Mouse (Mus musculus) MEL (cell line): ENCODE data around the gene Per1. TPM values are rescaled to one million over a fixed set of nuclear protein-coding genes. Genes with fewer than 3 reads are reported as not detected.

Experiments used
- DNase-seq: peaks from one replicate; pipeline ENCODE4 v3.0.0; 2011; ENCODE audit warnings: low read depth, low spot score
- H3K27ac ChIP-seq: 2 replicates; pipeline ENCODE4 v1.5.1; 2012; ENCODE audit warnings: low read depth, mild to moderate bottlenecking, control low read depth, low read length, moderate library complexity; ENCODE audit not compliant: control insufficient read depth
- H3K27me3 ChIP-seq, 2 experiments: fragments of 150-350 bp in 1 of 2; sonication (generic) in 1 of 2; 2 replicates each; pipeline ENCODE4 v1.6.1; 2012; ENCODE audit warnings: low read length in 2 of 2, mild to moderate bottlenecking in 2 of 2, improper control_type of control experiment in 1 of 2, moderate library complexity in 1 of 2; ENCODE audit not compliant: insufficient read depth in 2 of 2, control insufficient read depth in 1 of 2
- H3K36me3 ChIP-seq, 2 experiments: 2 replicates each; pipeline ENCODE4 v1.6.1; 2012 to 2014; ENCODE audit warnings: low read length in 2 of 2, improper control_type of control experiment in 1 of 2, inconsistent platforms in 1 of 2, mild to moderate bottlenecking in 1 of 2; ENCODE audit not compliant: insufficient read depth in 2 of 2, control insufficient read depth in 1 of 2
- H3K4me1 ChIP-seq, 2 experiments: fragments of 150-350 bp in 1 of 2; sonication (generic) in 1 of 2; 2 replicates each; pipeline ENCODE4 v1.6.1; 2012; ENCODE audit warnings: low read length in 2 of 2, improper control_type of control experiment in 1 of 2, mild to moderate bottlenecking in 1 of 2; ENCODE audit not compliant: insufficient read depth in 2 of 2, control insufficient read depth in 1 of 2
- H3K4me3 ChIP-seq, 2 experiments: fragments of 150-350 bp in 1 of 2; sonication (generic) in 1 of 2; 2 replicates each; pipeline ENCODE4 v1.5.1; 2012; ENCODE audit warnings: low read depth in 2 of 2, low read length in 2 of 2, mild to moderate bottlenecking in 2 of 2, moderate library complexity in 2 of 2, control low read depth in 1 of 2, improper control_type of control experiment in 1 of 2; ENCODE audit not compliant: control insufficient read depth in 1 of 2, insufficient read depth in 1 of 2
- H3K79me2 ChIP-seq: 2 replicates; pipeline ENCODE4 v1.6.1; 2012; ENCODE audit warnings: mild to moderate bottlenecking, low read length, moderate library complexity; ENCODE audit not compliant: control insufficient read depth, poor library complexity, insufficient read depth
- H3K9ac ChIP-seq: 2 replicates; pipeline ENCODE4 v1.6.1; 2012; ENCODE audit warnings: low read depth, mild to moderate bottlenecking, control low read depth, low read length, moderate library complexity; ENCODE audit not compliant: control insufficient read depth, poor library complexity, severe bottlenecking
- H3K9me3 ChIP-seq: fragments of 150-350 bp; sonication (generic); replicated peaks from 2 replicates; pipeline ENCODE4 v1.6.1; 2012; ENCODE audit warnings: mild to moderate bottlenecking, low read length, improper control_type of control experiment, moderate library complexity; ENCODE audit not compliant: insufficient read depth
- BHLHE40 ChIP-seq: IDR thresholded peaks from 2 replicates; pipeline ENCODE4 v1.6.1; 2012; ENCODE audit warnings: low read depth, mild to moderate bottlenecking, inconsistent platforms, low read length, improper control_type of control experiment, borderline replicate concordance
- CHD1 ChIP-seq: IDR thresholded peaks from 2 replicates; pipeline ENCODE4 v1.6.1; 2012; ENCODE audit warnings: low read depth, mild to moderate bottlenecking, inconsistent platforms, low read length, improper control_type of control experiment
- CHD2 ChIP-seq: IDR thresholded peaks from 2 replicates; pipeline ENCODE4 v1.6.1; 2011; ENCODE audit warnings: low read length, improper control_type of control experiment
- E2F4 ChIP-seq: IDR thresholded peaks from 2 replicates; pipeline ENCODE4 v1.6.1; 2011; ENCODE audit warnings: low read depth, low read length, improper control_type of control experiment, borderline replicate concordance
- ELF1 ChIP-seq: IDR thresholded peaks from 2 replicates; pipeline ENCODE4 v1.6.1; 2014; ENCODE audit warnings: low read depth, mild to moderate bottlenecking, inconsistent platforms, low read length, improper control_type of control experiment, moderate library complexity
- ETS1 ChIP-seq: IDR thresholded peaks from 2 replicates; pipeline ENCODE4 v1.6.1; 2012; ENCODE audit warnings: low read depth, mild to moderate bottlenecking, inconsistent platforms, low read length, improper control_type of control experiment, moderate library complexity
- GABPA ChIP-seq: IDR thresholded peaks from 2 replicates; pipeline ENCODE4 v1.6.1; 2012; ENCODE audit warnings: low read depth, mild to moderate bottlenecking, inconsistent platforms, low read length, improper control_type of control experiment, moderate library complexity
- HCFC1 ChIP-seq: IDR thresholded peaks from 2 replicates; pipeline ENCODE4 v1.6.1; 2012; ENCODE audit warnings: low read depth, mild to moderate bottlenecking, inconsistent platforms, low read length, improper control_type of control experiment, moderate library complexity
- KAT2A ChIP-seq: conservative IDR thresholded peaks from 2 replicates; pipeline ENCODE4 v1.6.1; 2012; ENCODE audit warnings: low read depth, low read length, improper control_type of control experiment, inconsistent platforms
- MAFK ChIP-seq: IDR thresholded peaks from 2 replicates; pipeline ENCODE4 v1.6.1; 2011; ENCODE audit warnings: low read depth, mild to moderate bottlenecking, low read length, improper control_type of control experiment, borderline replicate concordance
- MAZ ChIP-seq: IDR thresholded peaks from 2 replicates; pipeline ENCODE4 v1.6.1; 2012; ENCODE audit warnings: low read depth, mild to moderate bottlenecking, inconsistent platforms, low read length, improper control_type of control experiment
- MEF2A ChIP-seq: IDR thresholded peaks from 2 replicates; pipeline ENCODE4 v1.6.1; 2014; ENCODE audit warnings: low read depth, mild to moderate bottlenecking, inconsistent platforms, low read length, improper control_type of control experiment; ENCODE audit not compliant: poor library complexity, insufficient replicate concordance, severe bottlenecking; ENCODE audit errors: extremely low read depth
- MXI1 ChIP-seq: IDR thresholded peaks from 2 replicates; pipeline ENCODE4 v1.6.1; 2011; ENCODE audit warnings: mild to moderate bottlenecking, low read depth, low read length, improper control_type of control experiment
- NELFE ChIP-seq: IDR thresholded peaks from 2 replicates; pipeline ENCODE4 v1.6.1; 2011; ENCODE audit warnings: low read depth, low read length, improper control_type of control experiment
- POLR2AphosphoS5 ChIP-seq: IDR thresholded peaks from 2 replicates; pipeline ENCODE4 v1.6.1; 2012; ENCODE audit warnings: low read depth, borderline replicate concordance, mild to moderate bottlenecking, inconsistent platforms, low read length, moderate library complexity, mixed read lengths
- RAD21 ChIP-seq: IDR thresholded peaks from 2 replicates; pipeline ENCODE4 v1.6.1; 2011; ENCODE audit warnings: mild to moderate bottlenecking, low read depth, low read length, improper control_type of control experiment
- TAL1 ChIP-seq: IDR thresholded peaks from 2 replicates; pipeline ENCODE4 v1.6.1; 2012; ENCODE audit warnings: mild to moderate bottlenecking, inconsistent platforms, low read length, moderate library complexity, mixed read lengths
- UBTF ChIP-seq: IDR thresholded peaks from 2 replicates; pipeline ENCODE4 v1.6.1; 2012; ENCODE audit warnings: low read depth, mild to moderate bottlenecking, inconsistent platforms, low read length, improper control_type of control experiment, moderate library complexity, borderline replicate concordance; ENCODE audit not compliant: insufficient read depth
- USF1 ChIP-seq: IDR thresholded peaks from 2 replicates; pipeline ENCODE4 v1.6.1; 2014; ENCODE audit warnings: low read depth, mild to moderate bottlenecking, inconsistent platforms, low read length, improper control_type of control experiment, moderate library complexity
- USF2 ChIP-seq, 2 experiments: IDR thresholded peaks; 2 replicates each; pipeline ENCODE4 v1.6.1; 2011 to 2012; ENCODE audit warnings: improper control_type of control experiment in 2 of 2, low read length in 2 of 2, borderline replicate concordance in 1 of 2, inconsistent platforms in 1 of 2, low read depth in 1 of 2, mild to moderate bottlenecking in 1 of 2; ENCODE audit not compliant: insufficient read depth in 1 of 2
- ZC3H11A ChIP-seq: IDR thresholded peaks from 2 replicates; pipeline ENCODE4 v1.6.1; 2012; ENCODE audit warnings: low read depth, mild to moderate bottlenecking, inconsistent platforms, low read length, improper control_type of control experiment
- ZKSCAN1 ChIP-seq: IDR thresholded peaks from 2 replicates; pipeline ENCODE4 v1.6.1; 2012; ENCODE audit warnings: low read depth, mild to moderate bottlenecking, inconsistent platforms, low read length, improper control_type of control experiment, moderate library complexity
- ZMIZ1 ChIP-seq: IDR thresholded peaks from 2 replicates; pipeline ENCODE4 v1.6.1; 2012; ENCODE audit warnings: low read depth, mild to moderate bottlenecking, inconsistent platforms, low read length, improper control_type of control experiment, moderate library complexity
- ZNF384 ChIP-seq: IDR thresholded peaks from 2 replicates; pipeline ENCODE4 v1.6.1; 2012; ENCODE audit warnings: low read depth, mild to moderate bottlenecking, inconsistent platforms, low read length, improper control_type of control experiment
- polyA plus RNA-seq, 2 experiments: library from polyadenylated mRNA; stranded (reverse) in 1 of 2; unstranded in 1 of 2; fragments of >175 nt in 1 of 2; fragments of >200 nt in 1 of 2; gene quantifications; 2 replicates each; pipeline versions ENCODE4 v1.2.1 to v1.2.4; 2012; ENCODE audit warnings: low replicate concordance in 2 of 2, low read depth in 1 of 2; ENCODE audit not compliant: insufficient read length in 2 of 2, insufficient read depth in 1 of 2, missing spikeins in 1 of 2
- total RNA-seq: library from RNA; depleted of rRNA; stranded (reverse); fragments of 300-350 nt; gene quantifications from 2 replicates; pipeline ENCODE4 v1.2.3, GENCODE M21; 2012

Per1 gene
- total and polyA plus RNA-seq, 3 experiments = 4.5 to 34.9 TPM; not detected in 1

DNA sequence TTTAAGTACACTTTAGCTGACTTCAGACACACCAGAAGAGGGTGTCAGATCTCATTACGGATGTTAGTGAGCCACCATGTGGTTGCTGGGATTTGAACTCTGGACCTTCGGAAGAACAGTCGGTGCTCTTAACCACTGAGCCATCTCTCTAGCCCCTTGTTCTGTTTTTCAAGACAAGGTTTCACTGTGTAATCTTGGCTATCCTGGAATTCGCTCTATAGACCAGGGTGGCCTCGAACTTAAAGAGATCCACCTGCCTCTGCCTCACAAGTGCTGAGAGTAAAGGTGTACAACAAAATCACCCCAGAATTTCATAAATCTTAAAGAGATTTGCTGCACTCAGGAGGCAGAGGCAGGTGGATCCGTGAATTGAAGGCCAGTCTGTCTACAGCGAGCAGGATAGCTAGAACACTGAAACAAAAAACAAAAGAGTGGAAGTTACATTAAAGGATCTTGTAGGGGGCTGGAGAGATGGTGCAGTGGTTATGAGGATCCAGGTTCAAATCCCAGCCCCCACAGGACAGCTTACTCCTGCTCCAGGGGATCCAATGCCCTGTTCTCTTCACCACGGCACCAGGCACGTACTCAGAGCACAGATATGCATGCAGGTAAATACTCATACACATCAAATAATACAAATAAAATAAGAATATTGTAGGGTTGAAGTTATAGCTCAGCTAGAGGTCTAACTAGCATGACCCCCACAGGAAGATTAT is 19.1 kb upstream of the Per1 start:
- peaks cover 3% of the 10 kb centered on the region; the same call in 1 of the 2 replicates for H3K79me2 ChIP-seq
- no peak overlapping the region for H3K9ac ChIP-seq
- H3K27ac ChIP-seq = no peak overlapping the region
- peaks cover 0 to 12% of the 10 kb centered on the region in 2 experiments; a peak in 3 of 4 replicates for H3K4me1 ChIP-seq
- H3K4me3 ChIP-seq = no peak overlapping the region
- no peaks in the 10 kb centered on the region for H3K27me3 ChIP-seq
- no peaks in the 10 kb centered on the region for H3K9me3 ChIP-seq
- H3K36me3 ChIP-seq = peaks cover 0 to 3% of the 10 kb centered on the region in 2 experiments; a peak in 1 of 4 replicates
- TF ChIP-seq E2F4 (no peak), BHLHE40 (no peak), USF2 (IDR thresholded peaks at IDR 0.05; ENCODE audit: borderline replicate concordance in 1 of 2, insufficient read depth in 1 of 2, low read depth in 1 of 2, low read length in 2 of 2) (no peak), USF1 (no peak), TAL1 (no peak), CHD2 (no peak), GABPA (no peak), MEF2A (no peak), UBTF (no peak), ZKSCAN1 (no peak), ZC3H11A (no peak), NELFE (no peak), ELF1 (no peak), MAZ (no peak), ZNF384 (no peak), MAFK (no peak), POLR2AphosphoS5 (no peak), RAD21 (no peak), CHD1 (no peak)
- DNase-seq = no peak

DNA sequence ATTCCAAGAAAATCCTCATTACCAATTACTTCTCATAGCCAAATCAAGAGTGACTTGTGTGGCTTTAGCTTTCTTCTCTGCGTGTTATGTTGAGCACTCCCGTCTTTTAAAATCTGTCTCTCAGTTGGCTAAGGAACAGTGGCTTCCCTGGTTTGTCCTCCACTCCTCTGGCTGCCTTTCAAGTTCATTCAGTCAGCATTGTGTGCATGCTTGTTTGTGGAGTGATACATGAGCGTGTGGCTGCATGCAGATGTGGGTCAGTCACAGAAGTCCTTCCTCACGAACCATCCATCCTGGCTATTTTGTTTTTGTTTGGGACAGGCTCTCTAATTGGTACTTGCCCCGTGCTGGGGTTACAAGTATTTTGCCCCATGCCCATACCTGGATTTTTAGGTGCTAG is 18.4 kb upstream of the Per1 start:
- H3K27ac ChIP-seq = no peak overlapping the region
- DNase-seq = no peak
- peaks cover 0 to 12% of the 10 kb centered on the region in 2 experiments; a peak in 3 of 4 replicates for H3K4me1 ChIP-seq
- no peaks in the 10 kb centered on the region for H3K9me3 ChIP-seq
- H3K36me3 ChIP-seq = peaks cover 0 to 3% of the 10 kb centered on the region in 2 experiments; a peak in 1 of 4 replicates
- H3K27me3 ChIP-seq = no peaks in the 10 kb centered on the region
- H3K4me3 ChIP-seq = no peak overlapping the region
- TF ChIP-seq KAT2A = no peak
- TF ChIP-seq CHD1 = no peak
- no peak for TF ChIP-seq ZMIZ1
- no peak for TF ChIP-seq RAD21
- TF ChIP-seq HCFC1 = no peak
- no peak for TF ChIP-seq POLR2AphosphoS5
- no peak for TF ChIP-seq ETS1
- no peak for TF ChIP-seq USF1
- TF ChIP-seq MXI1 = no peak
- TF ChIP-seq E2F4 = no peak
- H3K9ac ChIP-seq = no peak overlapping the region
- no peaks in the 10 kb centered on the region for H3K79me2 ChIP-seq
